Mouse (Mus musculus): ENCODE measurements at regions not wholly inside any gene's neighbourhood (a gene's known extent, or its start where the extent isn't known, plus 50 kb on each side); places are given as distances from the start of the nearest gene placed in this dataset.

GRCm38 (mm10) chr13:71157656-71158299 is 316.2 kb upstream of the Adamts16 start:
- peak; percentile 41 for DNase-seq (ENCODE audit: low spot score)
- H3K4me3 ChIP-seq, result peak overlapping the region; percentile 35

GRCm38 (mm10) chr13:71150092-71150491 is 308.5 kb upstream of the Adamts16 start:
- no peaks in the 10 kb centered on the region for H3K9me3 ChIP-seq (replicated peaks)
- H3K27me3 ChIP-seq (ENCODE audit: low read depth, poor library complexity, severe bottlenecking), result peaks cover 74% of the 10 kb centered on the region
- no peaks in the 10 kb centered on the region for H3K36me3 ChIP-seq
- no peak overlapping the region for H3K4me3 ChIP-seq
- peaks cover 24% of the 10 kb centered on the region for H3K4me1 ChIP-seq
- no peak for DNase-seq (ENCODE audit: low spot score)
- no peak overlapping the region for H3K27ac ChIP-seq (replicated peaks)
- WGBS, result 68% methylated on average over 1 of the region's 1 CpGs

More at GRCm38 (mm10) chr13:71157656-71158299, 316.2 kb upstream of the Adamts16 start:
- Histone ChIP-seq H3K27ac (replicated peaks) (peak overlapping the region; percentile 87), H3K27me3 (ENCODE audit: low read depth, poor library complexity, severe bottlenecking) (peaks cover 80% of the 10 kb centered on the region), H3K36me3 (no peaks in the 10 kb centered on the region), H3K9me3 (replicated peaks) (no peaks in the 10 kb centered on the region), H3K4me1 (peaks cover 66% of the 10 kb centered on the region)
- WGBS, result 40% methylated on average over 14 of the region's 14 CpGs

GRCm38 (mm10) chr13:71149303-71149696 is 307.7 kb upstream of the Adamts16 start:
- Histone ChIP-seq H3K36me3 (no peaks in the 10 kb centered on the region), H3K4me1 (peaks cover 17% of the 10 kb centered on the region), H3K27me3 (ENCODE audit: low read depth, poor library complexity, severe bottlenecking) (peaks cover 73% of the 10 kb centered on the region), H3K27ac (replicated peaks) (no peak overlapping the region), H3K4me3 (no peak overlapping the region), H3K9me3 (replicated peaks) (no peaks in the 10 kb centered on the region)
- WGBS, result 61% methylated on average over 5 of the region's 5 CpGs
- DNase-seq (ENCODE audit: low spot score), result no peak

GRCm38 (mm10) chr13:71148491-71149302 is 307.1 kb upstream of the Adamts16 start:
- H3K27me3 ChIP-seq (ENCODE audit: low read depth, poor library complexity, severe bottlenecking), result peaks cover 67% of the 10 kb centered on the region
- peaks cover 17% of the 10 kb centered on the region for H3K4me1 ChIP-seq
- H3K27ac ChIP-seq (replicated peaks), result peak overlapping the region; percentile 69
- H3K36me3 ChIP-seq, result no peaks in the 10 kb centered on the region
- no peak for DNase-seq (ENCODE audit: low spot score)
- no peaks in the 10 kb centered on the region for H3K9me3 ChIP-seq (replicated peaks)
- 16% methylated on average over 8 of the region's 8 CpGs for WGBS
- no peak overlapping the region for H3K4me3 ChIP-seq

DNA sequence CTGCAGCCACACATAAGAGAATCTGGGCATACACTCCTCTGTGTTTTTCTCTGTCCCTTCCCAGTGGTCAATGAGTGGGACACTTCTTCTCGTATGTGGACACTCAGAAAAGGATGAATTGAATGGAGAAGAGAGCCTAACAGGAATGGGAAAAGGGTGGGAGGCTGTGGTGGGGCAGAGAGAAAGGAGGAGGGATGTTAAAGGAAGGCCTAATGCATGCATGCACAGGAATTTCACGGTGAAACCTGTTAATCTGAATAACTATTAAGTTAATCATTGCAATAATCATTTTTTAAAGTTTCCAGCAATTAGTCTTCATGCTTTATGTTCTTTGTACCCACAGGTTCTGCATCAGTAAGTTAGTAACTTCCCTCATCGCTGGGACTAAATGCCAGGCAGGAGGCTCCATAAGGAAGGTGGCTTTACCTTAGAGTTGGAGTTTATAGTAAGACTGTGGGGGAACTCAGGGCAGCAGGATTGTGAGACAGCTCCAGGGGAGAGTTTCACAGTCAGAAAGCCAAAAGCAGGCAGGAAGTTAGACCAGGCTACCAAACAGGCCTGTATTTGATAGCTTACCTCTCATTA is 305.3 kb upstream of the Adamts16 start:
- Histone ChIP-seq H3K4me1 (peaks cover 17% of the 10 kb centered on the region), H3K4me3 (no peak overlapping the region), H3K27ac (replicated peaks) (no peak overlapping the region), H3K27me3 (ENCODE audit: low read depth, poor library complexity, severe bottlenecking) (peaks cover 67% of the 10 kb centered on the region), H3K36me3 (no peaks in the 10 kb centered on the region), H3K9me3 (replicated peaks) (no peaks in the 10 kb centered on the region)
- 79% methylated on average over 3 of the region's 3 CpGs for WGBS
- no peak for DNase-seq (ENCODE audit: low spot score)

- 70% methylated on average over 11 of the region's 11 CpGs for WGBS
- Histone ChIP-seq H3K4me3 (no peak overlapping the region), H3K4me1 (peaks cover 33% of the 10 kb centered on the region), H3K36me3 (no peaks in the 10 kb centered on the region), H3K27me3 (ENCODE audit: low read depth, poor library complexity, severe bottlenecking) (peaks cover 51% of the 10 kb centered on the region), H3K27ac (replicated peaks) (no peak overlapping the region), H3K9me3 (replicated peaks) (no peaks in the 10 kb centered on the region)
- no peak for DNase-seq (ENCODE audit: low spot score)
Observed at GRCm38 (mm10) chr13:71138745-71139312, 297.2 kb upstream of the Adamts16 start.

GRCm38 (mm10) chr13:71135940-71136632 is 294.5 kb upstream of the Adamts16 start:
- Histone ChIP-seq H3K27ac (replicated peaks) (peak overlapping the region; percentile 9), H3K27me3 (ENCODE audit: low read depth, poor library complexity, severe bottlenecking) (peaks cover 37% of the 10 kb centered on the region), H3K36me3 (no peaks in the 10 kb centered on the region), H3K9me3 (replicated peaks) (no peaks in the 10 kb centered on the region), H3K4me3 (no peak overlapping the region), H3K4me1 (peaks cover 33% of the 10 kb centered on the region)
- DNase-seq (ENCODE audit: low spot score), result peak; percentile 29
- 44% methylated on average over 5 of the region's 5 CpGs for WGBS

GRCm38 (mm10) chr13:71121484-71121883 is 279.9 kb upstream of the Adamts16 start:
- H3K27me3 ChIP-seq (ENCODE audit: low read depth, poor library complexity, severe bottlenecking), result peaks cover 17% of the 10 kb centered on the region
- H3K9me3 ChIP-seq (replicated peaks), result no peaks in the 10 kb centered on the region
- no peaks in the 10 kb centered on the region for H3K36me3 ChIP-seq
- 28% methylated on average over 1 of the region's 1 CpGs for WGBS
- H3K27ac ChIP-seq (replicated peaks), result no peak overlapping the region
- DNase-seq (ENCODE audit: low spot score), result no peak
- no peak overlapping the region for H3K4me3 ChIP-seq
- no peaks in the 10 kb centered on the region for H3K4me1 ChIP-seq

DNA sequence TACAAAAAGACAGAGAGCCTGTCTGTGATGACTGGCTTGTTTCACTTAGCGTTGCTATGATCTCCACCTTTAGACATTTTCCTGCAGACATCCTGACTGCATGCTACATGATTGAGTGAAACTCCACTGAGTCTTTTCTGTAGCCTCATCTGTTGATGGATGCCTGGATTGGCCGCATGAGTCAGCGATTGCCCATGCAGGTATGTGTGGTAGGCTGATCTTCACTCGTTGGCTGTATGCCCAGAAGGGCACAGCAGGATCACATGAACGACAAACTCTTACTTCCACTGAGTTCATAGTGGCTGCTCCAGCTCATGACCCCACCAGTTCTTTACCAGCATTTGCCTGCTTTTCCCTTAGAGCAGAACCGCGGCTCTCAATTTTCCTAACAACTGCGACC is 266.6 kb upstream of the Adamts16 start:
- Histone ChIP-seq H3K36me3 (no peaks in the 10 kb centered on the region), H3K9me3 (replicated peaks) (no peaks in the 10 kb centered on the region), H3K27me3 (ENCODE audit: low read depth, poor library complexity, severe bottlenecking) (peaks cover 37% of the 10 kb centered on the region), H3K4me1 (peaks cover 23% of the 10 kb centered on the region), H3K27ac (replicated peaks) (no peak overlapping the region), H3K4me3 (no peak overlapping the region)
- DNase-seq (ENCODE audit: low spot score), result no peak
- 93% methylated on average over 8 of the region's 8 CpGs for WGBS

GRCm38 (mm10) chr13:71105229-71105838 is 263.7 kb upstream of the Adamts16 start:
- Histone ChIP-seq H3K9me3 (replicated peaks) (no peaks in the 10 kb centered on the region), H3K27ac (replicated peaks) (peak overlapping the region; percentile 74), H3K36me3 (no peaks in the 10 kb centered on the region), H3K27me3 (ENCODE audit: low read depth, poor library complexity, severe bottlenecking) (peaks cover 60% of the 10 kb centered on the region), H3K4me1 (peaks cover 25% of the 10 kb centered on the region), H3K4me3 (peak overlapping the region; percentile 44)
- DNase-seq (ENCODE audit: low spot score), result peak; percentile 86
- 12% methylated on average over 18 of the region's 18 CpGs for WGBS

DNA sequence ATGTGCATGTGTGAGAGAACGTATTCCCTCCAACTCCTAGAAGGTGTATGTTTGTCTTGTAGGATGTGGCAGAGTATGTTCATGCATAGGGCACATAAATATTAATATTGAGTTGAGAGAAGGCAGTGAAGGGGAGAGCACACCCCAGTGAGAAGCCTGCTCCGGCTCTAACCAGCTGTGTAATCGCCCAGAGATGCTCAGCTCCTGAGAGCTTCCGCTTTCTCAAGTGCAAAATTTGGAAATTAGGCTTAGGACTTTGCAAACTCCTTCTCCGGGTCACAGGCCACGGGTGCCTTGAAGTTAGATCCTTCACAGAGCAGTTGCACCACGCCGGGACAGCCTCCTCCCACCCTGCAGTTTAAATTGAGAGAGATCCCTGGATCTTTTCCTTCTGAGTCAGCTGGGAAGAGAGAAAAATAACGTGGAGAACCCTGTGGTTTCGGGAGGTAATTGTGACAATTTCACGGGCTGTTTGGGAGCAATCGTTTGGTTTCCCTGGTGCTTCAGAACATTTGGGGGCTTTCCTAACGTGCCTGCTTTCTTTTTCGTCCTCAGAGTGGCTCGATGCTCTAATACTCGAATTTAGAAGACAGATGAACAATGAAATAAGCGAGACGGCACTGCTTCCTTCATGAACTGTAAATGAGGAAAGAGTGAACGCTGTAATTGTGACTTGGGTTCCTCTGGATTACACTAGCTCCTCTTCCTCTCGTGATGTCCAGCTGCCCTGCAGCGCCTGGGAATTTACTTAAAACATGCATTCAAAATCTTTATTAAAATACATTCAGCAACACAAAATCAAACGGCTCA is 263.0 kb upstream of the Adamts16 start:
- WGBS, result 35% methylated on average over 22 of the region's 22 CpGs
- H3K27ac ChIP-seq (replicated peaks), result peak overlapping the region; percentile 74

More for the DNA sequence above, 263.0 kb upstream of the Adamts16 start:
- Histone ChIP-seq H3K9me3 (replicated peaks) (no peaks in the 10 kb centered on the region), H3K4me3 (peak overlapping the region; percentile 44), H3K36me3 (no peaks in the 10 kb centered on the region), H3K27me3 (ENCODE audit: low read depth, poor library complexity, severe bottlenecking) (peaks cover 64% of the 10 kb centered on the region), H3K4me1 (peaks cover 25% of the 10 kb centered on the region)
- peak; percentile 32 for DNase-seq (ENCODE audit: low spot score)

Measured in midbrain, embryonic 10.5 days (tissue).